Mouse (Mus musculus): ENCODE measurements at regions not wholly inside any gene's neighbourhood (a gene's known extent, or its start where the extent isn't known, plus 50 kb on each side); places are given as distances from the start of the nearest gene placed in this dataset.
"Not testable (repeated sequence)": the region's sequence is repeated elsewhere in the genome, so short reads cannot be mapped to it uniquely, and the experiment has no call there.

DNA sequence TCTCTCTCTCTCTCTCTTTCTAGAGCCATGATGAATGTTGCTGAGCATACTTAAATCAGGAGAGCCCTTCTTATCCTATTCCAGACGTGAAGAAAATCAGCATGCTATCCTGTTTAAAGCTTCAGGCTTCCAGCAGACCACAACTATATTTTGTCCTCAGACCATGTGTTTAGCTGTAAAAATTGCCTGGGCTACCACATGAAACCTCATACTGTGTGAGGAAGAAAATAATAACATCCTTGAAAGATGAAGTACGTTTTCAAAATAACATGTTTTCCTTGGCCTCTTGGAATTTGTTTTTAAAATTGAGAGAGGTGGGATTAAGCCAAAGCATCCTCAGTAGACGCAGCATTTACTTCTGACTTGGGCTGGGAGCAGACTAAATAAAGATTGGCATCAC, 168.3 kb upstream of the Fam3c start:
- no peak for DNase-seq (ENCODE audit: low spot score)
- intact Hi-C loops (cut with DNase I) = no loop called here

DNA sequence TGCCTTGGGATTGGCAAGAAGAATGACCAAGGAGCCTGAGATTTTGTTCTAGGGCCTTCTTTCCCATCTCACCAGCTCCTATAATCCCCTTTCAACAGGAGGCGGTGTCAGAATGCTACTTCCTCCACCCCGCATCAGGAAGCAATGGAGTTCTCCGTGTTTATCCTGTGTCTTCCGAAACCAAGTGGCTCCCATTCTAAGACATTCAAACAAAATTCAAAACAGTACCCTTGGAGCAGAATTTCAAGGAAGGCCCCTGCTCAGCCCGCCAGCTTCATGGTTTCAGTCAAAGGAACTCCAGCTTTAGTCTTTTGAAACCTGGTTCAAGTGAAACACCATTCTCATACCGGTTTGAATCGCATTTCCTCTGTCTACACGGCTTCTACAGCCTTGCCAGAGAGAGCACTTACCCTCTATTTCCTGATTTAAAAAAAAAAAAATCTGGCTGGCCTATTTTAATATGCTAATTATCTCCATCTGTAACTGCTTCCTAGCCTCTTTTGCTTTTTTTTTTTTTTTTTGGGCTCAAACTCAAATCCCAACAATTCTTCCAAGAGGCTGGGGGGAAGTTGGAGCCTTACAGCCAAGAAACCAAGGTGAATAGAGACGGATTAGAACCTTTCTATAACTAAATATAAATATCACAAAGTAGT, 167.7 kb upstream of the Fam3c start:
- intact Hi-C loops (cut with DNase I) = no loop called here
- no peak for DNase-seq (ENCODE audit: low spot score)

DNA sequence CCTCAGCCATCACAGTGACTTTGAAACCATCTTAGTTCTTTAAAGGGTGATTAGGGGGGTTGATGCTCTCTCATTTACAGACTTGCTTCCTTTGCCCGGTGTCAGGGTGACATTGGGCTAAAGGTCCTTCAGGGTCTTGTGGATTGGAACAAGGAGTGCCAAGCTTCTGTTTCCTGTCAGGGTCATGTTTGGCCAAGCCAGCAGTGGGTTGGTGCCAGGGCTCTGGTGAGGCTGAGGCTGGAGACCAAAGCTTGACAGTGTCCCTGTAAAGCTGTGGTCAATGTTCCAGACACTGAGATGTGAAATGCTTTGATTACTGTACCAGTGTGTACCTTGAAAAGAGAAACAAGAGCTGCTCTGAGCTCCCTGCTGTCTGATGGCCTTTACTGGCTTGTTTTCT, 150.8 kb upstream of the Fam3c start:
- DNase-seq (ENCODE audit: low spot score) = no peak
- intact Hi-C loops (cut with DNase I) = no loop called here

DNA sequence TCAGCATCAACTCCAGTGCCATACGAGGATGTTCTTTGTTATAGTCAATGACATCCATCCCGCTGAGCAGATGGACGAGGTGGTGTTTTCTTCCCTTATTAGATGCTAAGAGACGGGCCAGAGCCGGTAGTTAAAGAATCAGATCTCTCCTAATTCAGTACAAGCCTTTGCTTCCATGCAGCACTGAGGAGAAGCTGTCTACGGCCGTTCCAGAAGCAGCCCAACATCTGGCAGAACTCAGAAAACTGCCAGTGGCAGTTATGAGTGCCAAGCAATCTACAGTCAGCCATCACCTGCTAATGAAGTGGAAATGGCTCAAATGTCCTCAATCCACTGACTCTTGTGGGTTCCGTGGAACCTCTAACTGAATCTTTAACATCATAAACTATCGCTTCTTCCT, 141.3 kb upstream of the Fam3c start:
- intact Hi-C loops (cut with DNase I) = no loop called here
- no peak for DNase-seq (ENCODE audit: low spot score)

DNA sequence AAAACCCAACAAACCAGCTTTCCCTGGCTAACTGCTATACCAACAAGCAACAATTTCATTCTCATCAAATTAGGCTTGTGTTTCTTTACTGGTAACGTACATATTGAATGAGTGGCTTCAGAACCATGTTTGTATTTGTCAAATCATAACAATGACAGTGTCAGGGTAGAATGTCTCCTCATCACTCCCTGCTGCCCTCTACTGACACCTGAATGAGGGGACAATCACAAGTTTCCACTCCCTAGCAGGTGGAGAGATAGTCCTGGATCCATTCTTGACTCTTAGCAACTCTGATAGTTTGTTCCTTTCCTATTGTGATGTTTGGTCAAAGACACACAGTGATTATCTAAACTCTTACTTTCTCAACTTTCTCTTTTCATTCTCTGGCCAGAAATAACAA, 140.4 kb upstream of the Fam3c start:
- DNase-seq (ENCODE audit: low spot score) = no peak
- intact Hi-C loops (cut with DNase I) = no loop called here

DNA sequence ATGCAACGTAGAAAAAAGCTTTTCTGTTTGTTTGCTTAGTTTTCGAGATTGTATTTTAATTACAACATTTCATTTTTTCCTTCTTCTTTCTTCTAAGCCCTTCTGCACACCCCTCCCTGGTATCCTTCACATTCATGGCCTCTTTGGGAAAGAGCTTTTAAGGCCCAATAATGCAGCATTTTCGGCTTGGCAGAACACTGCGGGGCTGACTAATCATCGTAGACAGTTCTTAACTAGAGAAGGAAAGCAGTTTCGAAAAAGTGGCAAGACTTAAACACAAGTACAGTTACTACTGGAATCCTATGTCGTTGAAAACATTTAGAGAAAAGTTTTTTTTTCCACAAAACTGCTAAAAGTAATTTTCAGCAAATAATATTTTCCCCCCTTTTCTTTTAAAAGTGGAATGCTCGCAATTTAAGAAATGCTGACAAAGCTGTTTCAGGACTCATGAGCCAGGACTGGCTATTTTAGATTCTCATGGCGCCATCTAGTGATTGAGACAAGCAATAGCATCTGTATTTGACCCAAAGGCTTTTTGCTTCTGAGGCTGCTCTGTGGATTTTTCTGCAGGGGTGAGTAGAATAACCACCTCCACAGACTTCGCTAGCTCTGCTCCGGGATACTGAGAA, 137.7 kb upstream of the Fam3c start:
- no peak for DNase-seq (ENCODE audit: low spot score)
- intact Hi-C loops (cut with DNase I) = loop anchor here (1.0 to 5.0 kb wide), 2 partner anchors 167 to 371 kb away; no protein-coding TSS in a partner anchor

DNA sequence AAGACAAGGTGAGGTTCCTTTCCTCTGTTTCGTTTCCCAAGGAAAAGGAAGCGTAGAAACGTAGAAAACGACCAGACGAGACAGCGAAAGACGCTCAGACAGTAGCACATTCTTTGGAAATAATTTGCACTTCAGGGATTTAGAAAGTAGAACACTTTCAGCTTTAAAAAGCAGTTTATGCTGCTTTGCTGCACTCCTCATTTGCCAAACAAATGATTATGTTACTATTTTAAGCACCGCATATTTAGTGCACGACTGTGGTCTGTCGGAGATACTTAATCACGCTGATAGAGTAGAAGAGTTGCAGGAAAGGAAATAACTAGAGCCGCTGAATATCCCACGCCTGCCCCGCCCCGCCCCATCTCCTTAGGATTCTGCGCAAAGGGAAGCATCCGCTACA, 136.9 kb upstream of the Fam3c start:
- intact Hi-C loops (cut with DNase I) = loop anchor here (5.0 kb wide), 1 partner anchor 371 kb away; no protein-coding TSS in a partner anchor

DNA sequence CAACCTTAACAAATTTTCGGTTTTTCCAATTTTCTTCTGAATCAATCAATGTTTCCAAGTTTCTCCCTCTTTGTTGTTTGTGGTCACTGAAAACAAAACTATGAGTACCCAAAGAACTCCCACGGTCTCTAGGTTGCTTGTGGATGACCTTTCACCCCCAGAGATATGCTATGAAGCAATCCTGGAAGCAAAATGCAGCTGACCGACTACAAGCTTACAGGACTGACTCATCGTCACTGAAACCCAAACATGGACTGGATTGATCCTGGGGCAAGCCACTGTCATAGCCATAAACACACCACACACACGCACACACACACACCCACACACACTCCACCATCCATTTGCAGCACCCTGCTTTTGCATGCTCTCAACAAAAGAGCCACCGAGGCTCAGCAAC, 134.7 kb upstream of the Fam3c start:
- intact Hi-C loops (cut with DNase I) = loop anchor here (5.0 kb wide), 1 partner anchor 368 kb away; no protein-coding TSS in a partner anchor
- DNase-seq (ENCODE audit: low spot score) = no peak

More for the DNA sequence above, 136.9 kb upstream of the Fam3c start:
- DNase-seq (ENCODE audit: low spot score) = no peak

DNA sequence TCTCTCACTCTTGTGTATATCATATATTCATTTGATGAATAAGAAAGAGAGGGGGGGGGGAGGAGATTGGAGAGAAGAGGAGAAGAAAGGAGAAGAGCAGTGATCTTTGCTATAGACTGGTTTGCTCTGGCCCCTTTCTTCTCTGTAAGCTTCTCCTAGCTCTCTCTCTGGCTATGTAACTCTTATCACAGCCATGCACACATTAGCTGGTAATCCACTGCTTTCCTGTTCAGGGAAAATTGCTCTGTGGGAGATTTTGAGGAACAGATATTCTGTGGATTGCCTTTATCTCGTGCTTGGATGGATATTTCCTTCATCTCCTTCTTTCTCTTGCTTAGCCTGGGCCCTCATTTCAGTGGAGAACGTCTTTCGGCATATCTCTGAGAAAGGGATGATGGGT, 131.4 kb upstream of the Fam3c start:
- intact Hi-C loops (cut with DNase I) = no loop called here
- DNase-seq (ENCODE audit: low spot score) = no peak

DNA sequence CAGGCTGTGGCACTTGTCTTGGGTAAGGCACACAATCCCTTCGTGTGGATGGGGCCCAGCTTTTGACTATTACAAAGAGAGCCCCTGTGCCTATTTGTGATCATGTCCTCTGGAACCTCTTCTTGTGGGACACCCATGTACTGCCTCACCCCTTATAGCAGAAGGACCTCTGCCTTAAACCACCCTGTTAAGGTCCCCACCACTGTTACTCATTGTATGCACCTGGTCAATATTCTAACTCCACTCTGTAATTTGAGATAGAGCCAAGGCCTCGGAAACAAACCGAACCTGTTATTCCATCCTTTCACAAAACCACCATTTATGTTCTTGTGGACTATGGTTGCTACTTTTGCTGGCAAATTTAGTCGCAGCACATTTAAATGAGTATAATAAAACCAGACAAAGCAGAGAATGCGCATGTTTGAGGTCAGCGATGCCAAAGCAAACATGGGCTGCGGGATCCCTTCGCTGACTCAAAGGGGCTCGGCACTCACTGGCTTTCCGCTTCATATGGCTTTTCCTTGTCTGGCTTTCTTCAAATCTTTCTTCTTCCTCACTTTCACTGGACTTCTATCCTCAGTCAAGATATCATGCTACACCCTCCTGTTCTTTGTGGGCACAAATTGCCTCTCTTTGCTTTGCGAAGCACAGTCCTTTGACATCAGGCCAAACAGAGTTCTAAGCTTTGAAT, 129.9 kb upstream of the Fam3c start:
- intact Hi-C loops (cut with DNase I) = no loop called here
- DNase-seq (ENCODE audit: low spot score) = no peak

DNA sequence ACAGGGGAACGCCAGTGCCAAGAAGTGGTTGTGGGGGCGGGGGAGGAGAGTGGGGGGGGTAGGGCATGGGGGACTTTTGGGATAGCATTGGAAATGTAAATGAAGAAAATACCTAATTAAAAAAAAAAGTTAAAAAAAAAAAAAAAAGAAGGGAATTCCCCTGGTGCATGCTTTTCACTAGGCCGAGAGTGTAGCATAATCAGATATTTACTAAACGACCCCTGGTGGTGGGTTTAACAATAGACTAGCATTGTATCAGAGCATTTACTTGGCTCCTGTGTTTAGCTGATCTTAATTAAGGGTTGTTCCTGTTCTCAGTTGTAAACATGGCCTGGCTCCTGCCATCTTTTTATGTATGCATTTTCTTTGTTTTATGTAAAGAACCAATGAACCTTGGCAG, 126.2 kb upstream of the Fam3c start:
- intact Hi-C loops (cut with DNase I); DNase-seq (ENCODE audit: low spot score): not testable (repeated sequence)

DNA sequence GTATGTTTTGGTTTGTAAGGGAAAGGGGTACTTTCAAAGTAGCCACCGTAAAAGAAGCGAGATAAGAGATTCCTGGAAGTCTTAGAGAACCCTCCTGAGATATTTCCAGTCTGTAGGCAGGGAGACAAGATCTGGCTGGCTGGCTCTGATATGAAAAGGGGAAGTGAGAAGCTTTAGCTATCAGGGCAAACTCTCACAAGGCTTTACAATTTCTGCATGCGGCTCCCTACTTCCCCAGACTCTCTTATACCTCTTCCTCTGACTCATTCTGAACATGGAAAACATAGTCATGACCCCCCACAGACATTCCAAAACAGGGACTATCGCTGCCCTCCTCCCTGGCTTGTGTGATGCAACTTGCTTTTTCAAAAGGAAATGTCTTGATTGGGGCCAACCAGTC, 118.6 kb upstream of the Fam3c start:
- DNase-seq (ENCODE audit: low spot score) = no peak
- intact Hi-C loops (cut with DNase I) = no loop called here

DNA sequence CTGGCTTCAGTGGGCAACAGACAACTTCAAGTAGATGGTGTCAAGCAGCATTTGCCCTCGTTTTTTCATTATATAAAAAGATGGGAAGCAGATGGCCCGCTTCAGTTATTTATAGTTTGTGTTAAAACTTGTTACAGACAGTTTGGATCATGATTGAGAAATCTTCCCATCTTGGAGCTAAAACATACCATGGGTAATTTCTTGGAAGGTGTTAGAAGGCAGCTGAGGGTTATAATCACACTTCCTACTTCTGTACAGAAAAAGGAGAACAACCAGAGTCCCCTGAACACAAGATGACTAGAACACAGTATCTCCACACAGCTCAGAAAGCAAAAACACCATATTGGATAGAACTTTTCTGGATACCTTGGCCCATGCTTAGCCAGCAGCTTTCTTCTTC, 118.0 kb upstream of the Fam3c start:
- no peak for DNase-seq (ENCODE audit: low spot score)
- intact Hi-C loops (cut with DNase I) = no loop called here

DNA sequence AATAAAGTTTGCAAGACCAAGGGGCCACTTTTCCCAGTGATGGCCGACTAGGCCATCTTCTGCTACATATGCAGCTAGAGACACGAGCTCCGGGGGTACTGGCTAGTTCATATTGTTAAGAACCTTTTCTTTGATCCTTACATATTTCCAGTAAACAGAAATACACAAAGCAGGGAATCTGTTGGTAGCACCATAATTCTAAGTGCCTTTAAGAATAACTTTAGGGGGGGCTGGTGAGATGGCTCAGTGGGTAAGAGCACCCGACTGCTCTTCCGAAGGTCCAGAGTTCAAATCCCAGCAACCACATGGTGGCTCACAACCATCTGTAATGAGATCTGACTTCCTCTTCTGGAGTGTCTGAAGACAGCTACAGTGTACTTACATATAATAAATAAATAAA, 116.4 kb upstream of the Fam3c start:
- DNase-seq (ENCODE audit: low spot score); intact Hi-C loops (cut with DNase I): not testable (repeated sequence)

DNA sequence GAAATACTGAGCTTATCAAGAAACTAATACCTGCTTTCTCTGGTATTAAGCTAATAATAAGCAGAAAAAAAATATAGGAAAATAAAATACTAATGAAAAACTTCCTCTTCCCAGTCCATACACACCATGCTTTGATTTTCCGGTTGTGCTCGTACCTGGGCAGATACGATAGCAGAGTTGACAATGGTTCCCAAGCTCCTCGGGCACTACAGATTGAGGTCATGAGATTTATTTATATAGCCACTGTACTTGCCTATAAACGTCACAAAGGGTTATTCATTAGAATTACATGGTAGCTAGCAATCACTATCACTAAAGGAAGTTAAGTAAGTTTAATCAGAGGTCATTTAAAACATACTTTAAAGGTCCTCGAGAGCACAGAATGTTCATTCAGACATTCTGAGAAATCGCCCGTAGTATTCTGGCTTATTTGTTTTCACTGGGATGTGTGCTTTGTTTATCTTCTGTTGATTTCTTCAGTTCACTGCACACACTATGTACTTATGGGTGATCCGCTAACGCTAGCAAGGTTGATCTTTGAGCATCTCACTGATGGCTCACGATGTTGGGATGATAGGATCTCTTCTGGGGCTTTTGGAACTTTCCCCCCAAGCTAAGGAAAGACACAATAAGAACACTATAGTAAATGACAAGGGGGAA, 111.4 kb upstream of the Fam3c start:
- DNase-seq (ENCODE audit: low spot score) = no peak
- intact Hi-C loops (cut with DNase I) = no loop called here

DNA sequence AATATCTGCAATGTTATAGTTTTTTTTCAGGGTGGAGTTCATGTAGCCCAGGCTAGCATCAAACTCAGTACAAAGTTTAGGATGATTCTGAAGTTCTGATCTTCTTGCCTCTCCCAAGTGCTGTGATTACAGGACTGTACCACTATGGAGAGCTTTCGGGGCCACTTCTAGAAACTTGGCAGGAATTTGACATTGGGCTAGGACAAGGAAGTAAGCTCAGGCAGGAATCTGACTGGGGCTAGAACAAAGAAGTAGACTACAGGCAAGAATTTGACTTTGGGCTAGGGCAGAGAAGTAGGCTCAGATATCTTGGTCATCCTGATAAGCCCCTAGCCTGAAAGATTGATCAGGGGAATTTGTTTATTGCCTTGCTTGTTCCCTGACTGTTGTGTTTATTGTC, 109.9 kb upstream of the Fam3c start:
- DNase-seq (ENCODE audit: low spot score) = no peak
- intact Hi-C loops (cut with DNase I) = no loop called here

DNA sequence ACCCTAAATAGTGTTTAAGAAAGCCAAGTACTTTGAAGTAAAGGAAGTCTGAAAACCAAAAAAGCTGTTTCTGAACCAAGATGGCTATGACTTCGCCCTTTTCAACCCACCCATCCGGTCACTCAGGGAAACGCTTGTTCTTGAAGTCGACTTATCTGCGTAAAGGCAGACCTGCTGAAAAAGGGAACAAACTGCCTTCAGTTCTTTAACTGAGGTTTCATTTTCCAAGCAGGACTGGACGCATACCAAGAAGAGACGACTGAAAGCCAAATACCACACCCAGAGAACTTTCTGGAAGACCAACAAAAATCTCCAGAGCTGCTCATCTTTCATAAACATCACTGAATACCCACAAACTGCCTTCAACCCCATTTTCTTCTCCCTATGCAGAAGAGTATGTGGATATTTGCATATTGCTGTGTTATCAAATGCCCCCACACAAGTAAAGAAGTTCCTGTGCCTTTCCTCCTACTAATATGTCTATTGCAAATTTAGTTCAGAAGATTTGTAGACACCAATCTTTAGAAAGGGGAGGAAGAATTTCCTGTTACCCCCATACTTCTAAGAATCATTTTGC, 103.5 kb upstream of the Fam3c start:
- intact Hi-C loops (cut with DNase I) = no loop called here
- DNase-seq (ENCODE audit: low spot score) = no peak

DNA sequence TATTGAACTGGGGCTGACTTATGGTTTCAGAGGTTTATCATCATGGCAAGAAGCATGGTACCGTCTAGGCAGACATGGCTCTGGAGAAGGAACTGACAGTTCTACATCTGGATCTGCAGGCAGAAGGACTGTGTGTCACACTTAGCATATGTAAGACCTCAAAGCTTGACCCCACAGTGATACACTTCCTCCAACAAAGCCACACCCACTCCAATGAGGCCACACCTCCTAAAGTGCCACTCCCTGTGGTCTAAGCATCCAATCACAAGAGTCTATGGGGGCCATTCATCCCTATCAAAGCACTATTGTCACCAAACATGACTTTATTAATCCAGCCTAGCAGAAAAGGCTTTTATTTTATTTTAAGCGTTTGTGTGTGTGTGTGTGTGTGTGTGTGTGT, 96.2 kb upstream of the Fam3c start:
- DNase-seq (ENCODE audit: low spot score) = no peak
- intact Hi-C loops (cut with DNase I) = no loop called here

DNA sequence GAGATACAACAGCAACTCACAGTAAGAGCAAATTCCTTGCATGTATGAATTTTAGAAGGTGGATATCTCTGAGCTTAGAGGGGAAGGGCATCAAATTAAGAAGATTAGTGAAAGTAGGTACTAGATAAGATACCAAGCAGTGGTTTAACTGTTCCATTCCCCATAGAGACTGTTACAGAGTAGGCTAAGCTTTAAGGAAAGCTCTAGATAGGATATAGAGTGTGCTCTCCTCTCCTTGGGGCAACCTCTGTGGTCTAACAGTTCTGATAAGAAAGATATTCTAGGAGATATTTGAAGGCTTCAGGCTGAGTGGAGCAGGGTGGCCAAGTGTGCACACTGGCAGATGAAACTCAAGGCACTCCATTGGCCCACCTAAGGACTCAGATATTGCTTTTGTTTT, 94.5 kb upstream of the Fam3c start:
- intact Hi-C loops (cut with DNase I) = no loop called here
- no peak for DNase-seq (ENCODE audit: low spot score)

DNA sequence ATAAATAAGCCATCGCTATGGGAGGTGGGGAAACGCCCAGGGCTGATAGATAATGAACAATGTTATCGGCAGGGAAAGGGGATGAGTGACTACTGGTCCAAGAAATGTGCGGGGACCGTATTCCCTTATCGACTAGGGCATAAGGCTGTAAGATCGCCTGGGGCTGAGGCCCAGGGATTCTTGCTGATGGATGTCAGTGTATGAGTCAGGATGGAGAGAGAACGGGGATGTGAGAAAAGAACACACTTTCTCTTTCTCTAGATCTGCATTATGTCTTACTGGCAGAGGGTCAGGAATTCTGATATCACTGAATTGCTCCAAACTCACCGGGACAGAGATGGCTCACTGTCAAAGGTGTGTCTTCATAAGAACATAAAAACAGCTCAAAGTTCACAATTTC, 92.9 kb upstream of the Fam3c start:
- DNase-seq (ENCODE audit: low spot score) = no peak
- intact Hi-C loops (cut with DNase I) = no loop called here

DNA sequence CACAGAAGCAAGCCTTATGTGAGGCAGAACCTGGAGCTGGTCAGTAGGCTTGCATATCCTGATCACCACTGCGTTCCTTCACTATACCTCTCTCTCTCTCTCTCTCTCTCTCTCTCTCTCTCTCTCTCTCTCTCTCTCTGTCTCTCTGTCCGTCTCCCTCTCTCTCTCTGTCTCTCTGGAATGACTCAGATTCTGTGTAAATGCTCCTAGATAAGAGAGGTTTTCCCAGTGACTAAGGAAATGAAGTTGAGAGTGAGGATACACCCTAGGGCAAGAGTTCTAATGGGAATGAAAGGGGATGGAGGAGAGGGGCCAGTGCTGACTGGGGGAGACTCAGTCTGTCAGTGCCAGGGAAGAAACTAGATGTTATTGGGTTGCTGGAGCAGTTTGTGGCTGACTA, 91.6 kb upstream of the Fam3c start:
- intact Hi-C loops (cut with DNase I) = no loop called here

More for the DNA sequence above, 91.6 kb upstream of the Fam3c start:
- no peak for DNase-seq (ENCODE audit: low spot score)

Data from heart, postnatal 25 days (tissue).